Mouse (Mus musculus) embryonic stem cell, embryonic (primary cell): ENCODE results near the gene Mrps36.

Source experiments
- CTCF ChIA-PET, 4 experiments: fragments of 300-600 bp in 2 of 4; fragments of 350-600 bp in 2 of 4; sonication (Branson Sonifier 250); formaldehyde crosslinking; loops; one replicate each; lab custom pipeline; 2022; ENCODE audit warnings: inconsistent platforms in 2 of 4; lab: Charles Lee
- POLR2A ChIA-PET, 4 experiments: fragments of 300-600 bp in 2 of 4; fragments of 350-600 bp in 2 of 4; sonication (Branson Sonifier 250); formaldehyde crosslinking; loops; one replicate each; lab custom pipeline; 2022; ENCODE audit warnings: antibody characterized with exemption in 4 of 4, inconsistent platforms in 1 of 4; lab: Charles Lee

Mrps36 gene

GRCm38 (mm10) chr13:100751402-100751801 lies 6.9 kb upstream of the Mrps36 start:
- CTCF ChIA-PET, result no interaction called here
- POLR2A ChIA-PET, result interaction anchor here in 2 of 4 experiments (1.0 to 2.2 kb wide), 11 partner anchors 10 to 82 kb away, joined by 3 to 8 read pairs (median 5); partner anchors contain the start of genes Ccnb1 (in 2 of the 2) and Ccdc125 (in 1 of the 2)

GRCm38 (mm10) chr13:100750799-100751198 lies 6.3 kb upstream of the Mrps36 start:
- ChIA-PET CTCF (no interaction called here), POLR2A (interaction anchor here in 2 of 4 experiments (1.0 to 2.2 kb wide), 9 partner anchors 11 to 81 kb away, joined by 3 to 8 read pairs (median 7); partner anchors contain the start of genes Ccnb1 (in 2 of the 2) and Ccdc125 (in 1 of the 2))

GRCm38 (mm10) chr13:100748638-100749037 lies 4.2 kb upstream of the Mrps36 start:
- CTCF ChIA-PET, result interaction anchor here in 3 of 4 experiments (0.5 to 1.1 kb wide), 7 partner anchors 9 to 139 kb away, joined by 3 to 12 read pairs (median 3); no protein-coding TSS in a partner anchor
- POLR2A ChIA-PET, result interaction anchor here in 3 of 4 experiments (0.6 to 10.6 kb wide), 37 partner anchors 9 to 849 kb away, joined by 3 to 261 read pairs (median 4); partner anchors contain the start of genes Cdk7 (in 3 of the 3), Ccnb1 (in 2 of the 3), Cenph (in 2 of the 3) and Marveld2 (in 1 of the 3)

- CTCF ChIA-PET, result no interaction called here
- POLR2A ChIA-PET, result interaction anchor here in 2 of 4 experiments (0.8 to 10.6 kb wide), 17 partner anchors 10 to 1931 kb away, joined by 3 to 261 read pairs (median 16); partner anchors contain the start of genes Ccnb1 (in 2 of the 2), Cdk7 (in 2 of the 2), Cenph (in 2 of the 2) and Fcho2 (in 1 of the 2)
These were observed 1.6 kb upstream of the Mrps36 start for GRCm38 (mm10) chr13:100746090-100746489.

- POLR2A ChIA-PET, result interaction anchor here (0.6 to 10.6 kb wide), 37 partner anchors 12 to 1024 kb away, joined by 3 to 261 read pairs (median 5); partner anchors contain the start of genes Cdk7 (in 3 of the 4), Ak6 (in 2 of the 4), Ccnb1 (in 2 of the 4) and Rad17 (in 2 of the 4)
These were observed 968 bp downstream of the Mrps36 start for GRCm38 (mm10) chr13:100743346-100744035.

GRCm38 (mm10) chr13:100742831-100743230 lies 1.6 kb downstream of the Mrps36 start:
- POLR2A ChIA-PET, result interaction anchor here in 3 of 4 experiments (0.6 to 10.6 kb wide), 14 partner anchors 11 to 1025 kb away, joined by 3 to 261 read pairs (median 5); partner anchors contain the start of genes Cdk7 (in 3 of the 3), Ccnb1 (in 2 of the 3), Ak6 (in 1 of the 3) and Pik3r1 (in 1 of the 3)
- CTCF ChIA-PET, result no interaction called here

More at GRCm38 (mm10) chr13:100743346-100744035, 968 bp downstream of the Mrps36 start:
- CTCF ChIA-PET, result interaction anchor here in 1 of 4 experiments (1.2 to 1.6 kb wide), 3 partner anchors 13 to 131 kb away, joined by 3 to 6 read pairs (median 4); partner anchors contain the start of gene Cdk7

- ChIA-PET CTCF (no interaction called here), POLR2A (interaction anchor here in 2 of 4 experiments (1.5 to 10.0 kb wide), 6 partner anchors 10 to 43 kb away, joined by 3 to 261 read pairs (median 16); partner anchors contain the start of genes Mrps36 (in 2 of the 2) and Cenph (in 1 of the 2))
These were observed 11.7 kb downstream of the Mrps36 start for GRCm38 (mm10) chr13:100732756-100733155.

- CTCF ChIA-PET, result interaction anchor here in 1 of 4 experiments (1.2 kb wide), 1 partner anchor 13 kb away, joined by 6 read pairs; the partner anchor contains the start of gene Mrps36
- POLR2A ChIA-PET, result interaction anchor here in 3 of 4 experiments (0.6 to 10.0 kb wide), 29 partner anchors 9 to 1964 kb away, joined by 3 to 261 read pairs (median 8); partner anchors contain the start of genes Ccnb1 (in 3 of the 3), Mrps36 (in 3 of the 3) and Cenph (in 1 of the 3)
These were observed 12.9 kb downstream of the Mrps36 start for GRCm38 (mm10) chr13:100731462-100732046.

GRCm38 (mm10) chr13:100730861-100731176 lies 13.6 kb downstream of the Mrps36 start, which contains the start of gene Cdk7:
Gene Cdk7, minus strand, starts transcription at chr13:100730939.
- ChIA-PET CTCF (interaction anchor here in 2 of 4 experiments (0.6 to 1.2 kb wide), 7 partner anchors 9 to 238 kb away, joined by 3 to 10 read pairs (median 6); partner anchors contain the start of genes Gtf2h2 (in 1 of the 2) and Mrps36 (in 1 of the 2)), POLR2A (interaction anchor here (0.5 to 10.0 kb wide), 56 partner anchors 8 to 1963 kb away, joined by 3 to 261 read pairs (median 4); partner anchors contain the start of genes Ccnb1 (in 3 of the 4), Mrps36 (in 3 of the 4), Ccdc125 (in 2 of the 4) and Cenph (in 2 of the 4))

- POLR2A ChIA-PET, result interaction anchor here (0.5 to 10.0 kb wide), 55 partner anchors 8 to 505 kb away, joined by 3 to 261 read pairs (median 5); partner anchors contain the start of genes Ccnb1 (in 3 of the 4), Mrps36 (in 3 of the 4), Ccdc125 (in 2 of the 4) and Cenph (in 2 of the 4)
- CTCF ChIA-PET, result interaction anchor here in 2 of 4 experiments (0.6 to 1.2 kb wide), 7 partner anchors 9 to 238 kb away, joined by 3 to 10 read pairs (median 6); partner anchors contain the start of genes Gtf2h2 (in 1 of the 2) and Mrps36 (in 1 of the 2)
These were observed 14.2 kb downstream of the Mrps36 start for GRCm38 (mm10) chr13:100730153-100730860.

- ChIA-PET CTCF (interaction anchor here in 2 of 4 experiments (0.5 to 1.4 kb wide), 4 partner anchors 11 to 666 kb away, joined by 3 to 4 read pairs (median 3); no protein-coding TSS in a partner anchor), POLR2A (interaction anchor here in 2 of 4 experiments (0.7 to 10.0 kb wide), 12 partner anchors 11 to 177 kb away, joined by 3 to 261 read pairs (median 6); partner anchors contain the start of genes Ccnb1 (in 2 of the 2) and Mrps36 (in 2 of the 2))
These were observed 15.9 kb downstream of the Mrps36 start for GRCm38 (mm10) chr13:100728530-100728929.

- ChIA-PET CTCF (interaction anchor here in 2 of 4 experiments (0.6 to 1.4 kb wide), 3 partner anchors 11 to 116 kb away, joined by 3 to 4 read pairs (median 3); no protein-coding TSS in a partner anchor), POLR2A (interaction anchor here in 3 of 4 experiments (0.6 to 10.0 kb wide), 7 partner anchors 12 to 1893 kb away, joined by 3 to 261 read pairs (median 15); partner anchors contain the start of gene Mrps36 (in 2 of the 3))
These were observed 16.4 kb downstream of the Mrps36 start for GRCm38 (mm10) chr13:100728086-100728485.

GRCm38 (mm10) chr13:100725194-100725593 lies 19.3 kb downstream of the Mrps36 start:
- ChIA-PET CTCF (no interaction called here), POLR2A (interaction anchor here in 2 of 4 experiments (0.6 to 5.0 kb wide), 11 partner anchors 8 to 73 kb away, joined by 3 to 51 read pairs (median 5); partner anchors contain the start of genes Mrps36 (in 2 of the 2) and Ccnb1 (in 1 of the 2))

GRCm38 (mm10) chr13:100724051-100724754 lies 20.3 kb downstream of the Mrps36 start:
- POLR2A ChIA-PET, result interaction anchor here in 2 of 4 experiments (0.6 to 5.0 kb wide), 21 partner anchors 9 to 615 kb away, joined by 3 to 51 read pairs (median 5); partner anchors contain the start of genes Ccnb1 (in 2 of the 2) and Mrps36 (in 2 of the 2)

GRCm38 (mm10) chr13:100721656-100722055 lies 22.8 kb downstream of the Mrps36 start:
- POLR2A ChIA-PET, result interaction anchor here (0.5 to 5.0 kb wide), 48 partner anchors 9 to 706 kb away, joined by 3 to 51 read pairs (median 4); partner anchors contain the start of genes Cdk7 (in 4 of the 4), Ccdc125 (in 2 of the 4), Mrps36 (in 2 of the 4) and Slc30a5 (in 2 of the 4)
- CTCF ChIA-PET, result interaction anchor here in 3 of 4 experiments (0.6 to 1.2 kb wide), 5 partner anchors 9 to 23 kb away, joined by 3 to 6 read pairs (median 3); partner anchors contain the start of genes Cdk7 (in 2 of the 3) and Mrps36 (in 1 of the 3)

More at GRCm38 (mm10) chr13:100724051-100724754, 20.3 kb downstream of the Mrps36 start:
- CTCF ChIA-PET, result interaction anchor here in 2 of 4 experiments (0.6 to 0.8 kb wide), 2 partner anchors 25 to 740 kb away, joined by 3 to 4 read pairs; no protein-coding TSS in a partner anchor
